In the genomic region with DNA sequence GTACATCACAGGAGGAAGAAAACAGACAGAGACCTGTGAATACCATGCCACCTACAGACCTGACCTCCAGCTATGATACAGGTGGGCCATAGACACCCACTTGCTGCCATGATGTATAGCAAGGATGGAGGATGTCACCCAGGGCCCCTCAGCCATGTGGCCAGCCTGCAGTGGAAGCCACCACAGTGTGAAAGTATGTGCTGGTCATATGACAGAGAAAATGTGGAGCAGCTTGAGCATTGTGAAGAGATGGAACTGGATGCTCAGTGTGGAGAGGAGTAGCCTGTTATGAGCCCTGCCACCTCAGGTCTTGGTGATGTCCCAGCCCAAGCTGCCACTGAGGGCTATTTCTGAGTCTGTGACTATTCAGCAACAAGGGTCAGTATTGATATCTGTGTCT, we compare ENCODE assay signal across 26 mouse cellular contexts.
"Had no signal": no experiment of that assay in that cellular context is flagged by ENCODE, and none has a peak within 500 bp of the region (broad histone marks: within the 10 kb centered on the region; RNA-seq: fewer than 3 reads in every experiment).

No protein-coding gene starts in this region.

- H3K9me3 ChIP-seq: kidney, embryonic 15.5 days; limb, embryonic 12.5 days; limb, embryonic 15.5 days; neural tube, embryonic 12.5 days had no signal

- H3K27me3 ChIP-seq: kidney, embryonic 15.5 days; limb, embryonic 12.5 days; limb, embryonic 15.5 days; megakaryocyte, embryonic 14.5 days; neural tube, embryonic 12.5 days had no signal

- H3K9ac ChIP-seq: kidney, embryonic 15.5 days; limb, embryonic 12.5 days; limb, embryonic 15.5 days; liver, embryonic 14.5 days; liver, postnatal 0 days; lung, embryonic 14.5 days; neural tube, embryonic 12.5 days had no signal

- DNase-seq: kidney, adult 8-10 months; kidney, postnatal 10 days; kidney, postnatal 36 days; layer of hippocampus, postnatal 36 days; left cerebral cortex, postnatal 4 days; liver, postnatal 0 days; lung, embryonic 14.5 days; midbrain, embryonic 14.5 days; right cerebral cortex, adult 18-20 months; right cerebral cortex, postnatal 14 days; right cerebral cortex, postnatal 4 days; thymus, adult 2 months; thymus, postnatal 14 days; thymus, postnatal 4 days had no signal

- H3K4me3 ChIP-seq: kidney, embryonic 15.5 days; left cerebral cortex, adult 2 months; limb, embryonic 12.5 days; limb, embryonic 15.5 days; megakaryocyte, embryonic 14.5 days; neural tube, embryonic 12.5 days had no signal

- H3K27ac ChIP-seq: kidney, embryonic 15.5 days; left cerebral cortex, adult 2 months; limb, embryonic 12.5 days; limb, embryonic 15.5 days; liver, embryonic 14.5 days; macrophage; neural tube, embryonic 12.5 days; stomach, postnatal 0 days had no signal

- H3K4me2 ChIP-seq: kidney, embryonic 15.5 days; limb, embryonic 12.5 days; limb, embryonic 15.5 days; liver, embryonic 11.5 days; lung, embryonic 14.5 days; midbrain, embryonic 11.5 days; neural tube, embryonic 12.5 days had no signal

- H3K4me1 ChIP-seq: kidney, embryonic 15.5 days; limb, embryonic 12.5 days; limb, embryonic 15.5 days; neural tube, embryonic 12.5 days had no signal

- ATAC-seq: liver, postnatal 0 days; lung, postnatal 0 days had no signal

- H3K36me3 ChIP-seq: kidney, embryonic 15.5 days; limb, embryonic 12.5 days; limb, embryonic 15.5 days; neural tube, embryonic 12.5 days had no signal
